In the genomic region with DNA sequence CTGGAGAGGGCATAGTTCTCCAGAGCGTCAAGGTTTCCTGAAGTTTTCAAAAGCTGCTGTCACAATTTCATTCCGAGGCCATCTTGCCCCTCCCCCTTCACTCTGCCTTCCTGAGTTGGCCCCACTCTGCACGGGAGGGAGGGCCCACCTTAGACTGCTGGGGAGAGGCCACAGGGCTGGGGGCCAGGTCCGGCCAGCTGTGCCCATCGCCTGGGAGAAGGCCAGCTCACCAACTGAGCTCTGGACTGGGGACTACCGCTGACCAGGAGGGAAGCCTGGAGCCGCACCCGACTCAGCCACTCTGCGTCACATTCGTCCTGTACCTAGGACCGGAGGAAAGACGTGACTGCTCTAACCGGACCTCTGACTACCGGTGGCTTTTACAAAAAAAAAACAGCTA, we compare ENCODE assay signal across 19 mouse cellular contexts. TPM values are rescaled to one million over a fixed set of nuclear protein-coding genes. Genes with fewer than 3 reads are reported as not detected.
"Had no signal": no experiment of that assay in that cellular context is flagged by ENCODE, and none has a peak within 500 bp of the region (broad histone marks: within the 10 kb centered on the region; RNA-seq: fewer than 3 reads in every experiment).

No protein-coding gene starts in this region.

- H3K27me3 ChIP-seq: intestine, embryonic 15.5 days; limb, embryonic 12.5 days; limb, embryonic 15.5 days had no signal

- H3K9ac ChIP-seq: intestine, embryonic 15.5 days; limb, embryonic 12.5 days; limb, embryonic 15.5 days; liver, embryonic 14.5 days; liver, postnatal 0 days had no signal

- H3K9me3 ChIP-seq: intestine, embryonic 15.5 days; limb, embryonic 12.5 days; limb, embryonic 15.5 days had no signal

- H3K36me3 ChIP-seq: intestine, embryonic 15.5 days; limb, embryonic 12.5 days; limb, embryonic 15.5 days had no signal

- H3K4me1 ChIP-seq: intestine, embryonic 15.5 days; limb, embryonic 15.5 days had no signal

- H3K4me3 ChIP-seq: intestine, embryonic 15.5 days; limb, embryonic 12.5 days; limb, embryonic 15.5 days had no signal

- H3K4me2 ChIP-seq: intestine, embryonic 15.5 days; limb, embryonic 12.5 days; limb, embryonic 15.5 days; liver, embryonic 11.5 days had no signal

- H3K27ac ChIP-seq: intestine, embryonic 15.5 days; kidney, postnatal 0 days; limb, embryonic 12.5 days; limb, embryonic 15.5 days; liver, embryonic 14.5 days had no signal

- ATAC-seq: intestine, embryonic 15.5 days; liver, postnatal 0 days had no signal

- DNase-seq: kidney, adult 11 months; kidney, postnatal 36 days; left cerebral cortex, postnatal 4 days; liver, postnatal 0 days; lung, postnatal 14 days; lung, postnatal 4 days; thymus, adult 18-20 months; thymus, postnatal 36 days had no signal

RNA-seq across cellular contexts. Expression of a gene that starts 16.9 kb away (rescaled TPM):
- total RNA-seq: megakaryocyte-erythroid progenitor cell, adult 5-6 weeks had no signal
- polyA plus RNA-seq: intestine, embryonic 15.5 days; kidney, postnatal 0 days; limb, embryonic 12.5 days; limb, embryonic 15.5 days; liver, embryonic 11.5 days; liver, embryonic 14.5 days; liver, postnatal 0 days; neural tube, embryonic 11.5 days; small intestine, adult 2 months; spleen, adult 2 months; stomach, embryonic 16.5 days had no signal

RNA-seq across cellular contexts. Expression of a gene that starts 21.4 kb away (rescaled TPM):
- total RNA-seq: megakaryocyte-erythroid progenitor cell, adult 5-6 weeks had no signal

RNA-seq across cellular contexts. Expression of a gene that starts 48.5 kb away (rescaled TPM):
- total RNA-seq: megakaryocyte-erythroid progenitor cell, adult 5-6 weeks had no signal
